Mouse (Mus musculus) forebrain, embryonic 13.5 days (tissue): ENCODE results near the gene Rab21. TPM values are rescaled to one million over a fixed set of nuclear protein-coding genes. Genes with fewer than 3 reads are reported as not detected.

Experiments used
- ATAC-seq: fragments of 200-750 bp; cut with Nextera tagmentation; 2 replicates; pipeline ENCODE4 v1.8.0; 2017
- H3K27ac ChIP-seq: fragments of 300-500 bp; sonication (generic); 2 replicates; pipeline ENCODE4 v1.5.1; 2015; ENCODE audit warnings: inconsistent platforms, mild to moderate bottlenecking, moderate library complexity
- H3K27me3 ChIP-seq: fragments of 300-500 bp; sonication (generic); 2 replicates; pipeline ENCODE4 v1.6.1; 2015; ENCODE audit warnings: mild to moderate bottlenecking, inconsistent platforms
- H3K36me3 ChIP-seq: fragments of 300-500 bp; sonication (generic); 2 replicates; pipeline ENCODE4 v1.6.1; 2015; ENCODE audit warnings: mild to moderate bottlenecking, inconsistent platforms; ENCODE audit not compliant: poor library complexity, severe bottlenecking
- H3K4me1 ChIP-seq: fragments of 300-500 bp; sonication (generic); 2 replicates; pipeline ENCODE4 v1.6.1; 2015; ENCODE audit warnings: inconsistent platforms
- H3K4me2 ChIP-seq: fragments of 300-500 bp; sonication (generic); 2 replicates; pipeline ENCODE4 v1.6.1; 2015; ENCODE audit warnings: inconsistent platforms, mild to moderate bottlenecking, moderate library complexity
- H3K4me3 ChIP-seq: fragments of 300-500 bp; sonication (generic); 2 replicates; pipeline ENCODE4 v1.5.1; 2015; ENCODE audit warnings: mild to moderate bottlenecking, inconsistent platforms
- H3K9ac ChIP-seq: fragments of 300-500 bp; sonication (generic); 2 replicates; pipeline ENCODE4 v1.6.1; 2015; ENCODE audit warnings: mild to moderate bottlenecking, inconsistent platforms
- H3K9me3 ChIP-seq: fragments of 300-500 bp; sonication (generic); replicated peaks from 2 replicates; pipeline ENCODE4 v1.6.1; 2016; ENCODE audit warnings: inconsistent platforms
- WGBS: fragments of 180-500 bp; shearing (Covaris S2); methylation state at CpG from one replicate; pipeline ENCODE4 v1.1.7; 2015; 5-methylcytosine and 5-hydroxymethylcytosine counted together
- polyA plus RNA-seq: library from polyadenylated mRNA; unstranded; fragments of >200 nt; fragmentation: Nextera tagmentation; extraction: Ambion mirVana; gene quantifications from 2 replicates; pipeline ENCODE4 v1.2.1, GENCODE M21; 2015

The Rab21 gene
- 5.7 and 5.8 TPM in 2 replicates for polyA plus RNA-seq

- WGBS: under 1% methylated on average over 44 of the region's 48 CpGs
Measured at GRCm38 (mm10) chr10:115315473-115316171, at the start of gene Rab21. Gene Rab21, minus strand, starts transcription at chr10:115315594.

GRCm38 (mm10) chr10:115363151-115363550, 47.8 kb upstream of the Rab21 start:
- 86% methylated on average over 4 of the region's 4 CpGs for WGBS
- Histone ChIP-seq H3K4me3 (peak overlapping the region; percentile 63), H3K9me3 (no peaks in the 10 kb centered on the region), H3K27me3 (no peaks in the 10 kb centered on the region), H3K27ac (no peak overlapping the region), H3K9ac (0 out of 2 replicates have a peak overlapping the region, but pooled peaks have one; percentile 68), H3K4me1 (peaks cover 22% of the 10 kb centered on the region), H3K4me2 (peak overlapping the region; percentile 72), H3K36me3 (0 out of 2 replicates have a peak, but pooled peaks cover 3% of the 10 kb centered on the region)
- ATAC-seq: no peak

More at GRCm38 (mm10) chr10:115315473-115316171, at the start of gene Rab21:
- H3K27me3 ChIP-seq: no peaks in the 10 kb centered on the region
- peak; percentile 96 for ATAC-seq
- peak within 1 kb of the TSS; percentile 86 for H3K27ac ChIP-seq
- H3K4me3 ChIP-seq: peak within 1 kb of the TSS; percentile 94
- peak within 1 kb of the TSS; percentile 93 for H3K9ac ChIP-seq
- peak within 1 kb of the TSS; percentile 85 for H3K4me2 ChIP-seq
- no peaks in the 10 kb centered on the region for H3K36me3 ChIP-seq
- H3K9me3 ChIP-seq: no peaks in the 10 kb centered on the region
- H3K4me1 ChIP-seq: peaks cover 30% of the 10 kb centered on the region

- Histone ChIP-seq H3K27ac (peak overlapping the region; percentile 98), H3K36me3 (0 out of 2 replicates have a peak, but pooled peaks cover 6% of the 10 kb centered on the region), H3K4me1 (peaks cover 22% of the 10 kb centered on the region), H3K4me2 (peak overlapping the region; percentile 72), H3K9ac (peak overlapping the region; percentile 68), H3K27me3 (no peaks in the 10 kb centered on the region), H3K9me3 (no peaks in the 10 kb centered on the region), H3K4me3 (peak overlapping the region; percentile 63)
- WGBS: 8% methylated on average over 9 of the region's 9 CpGs
- ATAC-seq: peak; percentile 51; the same call in 1 of the 2 replicates
Measured at GRCm38 (mm10) chr10:115362623-115362964, 47.2 kb upstream of the Rab21 start.

- peak within 1 kb of the TSS; percentile 68 for H3K9ac ChIP-seq
- peak within 1 kb of the TSS; percentile 98 for H3K27ac ChIP-seq
- peaks cover 10% of the 10 kb centered on the region for H3K36me3 ChIP-seq
- H3K4me2 ChIP-seq: peak within 1 kb of the TSS; percentile 72
- WGBS: 1% methylated on average over 52 of the region's 58 CpGs
- ATAC-seq: peak; percentile 98
- H3K4me1 ChIP-seq: peaks cover 22% of the 10 kb centered on the region
- no peaks in the 10 kb centered on the region for H3K27me3 ChIP-seq
- H3K4me3 ChIP-seq: peak within 1 kb of the TSS; percentile 63
- no peaks in the 10 kb centered on the region for H3K9me3 ChIP-seq
Measured at GRCm38 (mm10) chr10:115361840-115362622, 46.6 kb upstream of the Rab21 start, which contains the start of gene Tmem19. Gene Tmem19, minus strand, starts transcription at chr10:115362501.

GRCm38 (mm10) chr10:115359066-115359465, 43.7 kb upstream of the Rab21 start:
- no peaks in the 10 kb centered on the region for H3K9me3 ChIP-seq
- no peak overlapping the region for H3K4me2 ChIP-seq
- no peak overlapping the region for H3K27ac ChIP-seq
- 91% methylated on average over 7 of the region's 7 CpGs for WGBS
- H3K36me3 ChIP-seq: peaks cover 30% of the 10 kb centered on the region
- no peaks in the 10 kb centered on the region for H3K27me3 ChIP-seq
- peaks cover 22% of the 10 kb centered on the region for H3K4me1 ChIP-seq
- H3K4me3 ChIP-seq: no peak overlapping the region
- H3K9ac ChIP-seq: no peak overlapping the region
- no peak for ATAC-seq

GRCm38 (mm10) chr10:115358216-115358919, 43.0 kb upstream of the Rab21 start:
- H3K27ac ChIP-seq: no peak overlapping the region
- no peak overlapping the region for H3K9ac ChIP-seq
- ATAC-seq: no peak
- no peak overlapping the region for H3K4me2 ChIP-seq
- no peaks in the 10 kb centered on the region for H3K27me3 ChIP-seq
- H3K9me3 ChIP-seq: no peaks in the 10 kb centered on the region
- WGBS: 94% methylated on average over 17 of the region's 17 CpGs
- H3K4me1 ChIP-seq: peaks cover 21% of the 10 kb centered on the region
- peaks cover 30% of the 10 kb centered on the region for H3K36me3 ChIP-seq
- H3K4me3 ChIP-seq: no peak overlapping the region

GRCm38 (mm10) chr10:115356106-115356505, 40.7 kb upstream of the Rab21 start:
- no peak for ATAC-seq
- Histone ChIP-seq H3K9me3 (no peaks in the 10 kb centered on the region), H3K27me3 (no peaks in the 10 kb centered on the region), H3K36me3 (peaks cover 30% of the 10 kb centered on the region), H3K27ac (no peak overlapping the region), H3K9ac (no peak overlapping the region), H3K4me2 (no peak overlapping the region), H3K4me3 (no peak overlapping the region), H3K4me1 (peaks cover 7% of the 10 kb centered on the region)
- 92% methylated on average over 6 of the region's 7 CpGs for WGBS

GRCm38 (mm10) chr10:115355016-115355415, 39.6 kb upstream of the Rab21 start:
- Histone ChIP-seq H3K27me3 (no peaks in the 10 kb centered on the region), H3K9me3 (no peaks in the 10 kb centered on the region), H3K4me3 (no peak overlapping the region), H3K9ac (no peak overlapping the region), H3K36me3 (peaks cover 30% of the 10 kb centered on the region), H3K4me1 (no peaks in the 10 kb centered on the region), H3K4me2 (no peak overlapping the region), H3K27ac (no peak overlapping the region)
- ATAC-seq: no peak
- WGBS: 94% methylated on average over 6 of the region's 6 CpGs

- peaks cover 30% of the 10 kb centered on the region for H3K36me3 ChIP-seq
- no peak for ATAC-seq
- H3K9me3 ChIP-seq: no peaks in the 10 kb centered on the region
- peaks cover 2% of the 10 kb centered on the region; the same call in 1 of the 2 replicates for H3K4me1 ChIP-seq
- H3K27ac ChIP-seq: no peak overlapping the region
- no peaks in the 10 kb centered on the region for H3K27me3 ChIP-seq
- H3K4me3 ChIP-seq: no peak overlapping the region
- no peak overlapping the region for H3K4me2 ChIP-seq
- H3K9ac ChIP-seq: no peak overlapping the region
- WGBS: 57% methylated on average over 6 of the region's 6 CpGs
Measured at GRCm38 (mm10) chr10:115354553-115354952, 39.2 kb upstream of the Rab21 start.

- no peak overlapping the region for H3K9ac ChIP-seq
- no peak for ATAC-seq
- H3K4me3 ChIP-seq: no peak overlapping the region
- H3K27me3 ChIP-seq: no peaks in the 10 kb centered on the region
- H3K4me2 ChIP-seq: no peak overlapping the region
- WGBS: 70% methylated on average over 2 of the region's 2 CpGs
- no peak overlapping the region for H3K27ac ChIP-seq
- peaks cover 7% of the 10 kb centered on the region; the same call in 1 of the 2 replicates for H3K4me1 ChIP-seq
- H3K36me3 ChIP-seq: peaks cover 20% of the 10 kb centered on the region
- H3K9me3 ChIP-seq: no peaks in the 10 kb centered on the region
Measured at GRCm38 (mm10) chr10:115350810-115351397, 35.5 kb upstream of the Rab21 start.

- ATAC-seq: no peak
- Histone ChIP-seq H3K27me3 (no peaks in the 10 kb centered on the region), H3K9ac (no peak overlapping the region), H3K27ac (no peak overlapping the region; the same call in 1 of the 2 replicates), H3K36me3 (peaks cover 17% of the 10 kb centered on the region), H3K4me2 (no peak overlapping the region), H3K9me3 (0 out of 2 replicates have a peak, but pooled peaks cover 3% of the 10 kb centered on the region), H3K4me1 (peaks cover 7% of the 10 kb centered on the region; the same call in 1 of the 2 replicates), H3K4me3 (no peak overlapping the region)
- WGBS: 80% methylated on average over 7 of the region's 7 CpGs
Measured at GRCm38 (mm10) chr10:115349509-115349908, 34.1 kb upstream of the Rab21 start.
